Mouse (Mus musculus) frontal cortex, postnatal 10 days (tissue): Measurements from ENCODE around the gene Rad1.
"Not testable (repeated sequence)": the region's sequence is repeated elsewhere in the genome, so short reads cannot be mapped to it uniquely, and the experiment has no call there.

Experiments
- DNase-seq, 2 experiments: peaks; one replicate each; pipeline ENCODE4 v3.0.0; 2022; ENCODE audit warnings: low spot score in 2 of 2, mixed read lengths in 1 of 2

The Rad1 gene

DNA sequence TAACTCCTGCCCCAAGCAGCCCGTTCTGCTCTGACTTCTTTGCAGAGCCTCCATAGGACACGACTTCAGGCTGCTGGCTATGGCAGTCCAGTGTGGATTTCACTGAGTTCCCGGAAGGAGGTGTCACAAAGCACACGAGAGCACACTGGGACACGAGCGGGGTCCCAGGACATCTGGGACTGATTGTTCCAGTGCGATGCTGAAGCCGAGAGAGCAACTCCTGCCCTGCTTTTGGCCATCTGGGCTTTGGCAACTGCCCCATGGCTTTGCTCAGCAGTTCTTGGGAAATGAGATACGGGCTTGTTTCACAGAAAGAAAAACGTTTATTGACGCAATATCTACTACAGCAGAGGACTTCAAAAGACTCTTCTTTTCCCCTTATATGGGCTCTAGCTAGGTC lies 20.3 kb downstream of the Rad1 start:
- DNase-seq, result no peak

DNA sequence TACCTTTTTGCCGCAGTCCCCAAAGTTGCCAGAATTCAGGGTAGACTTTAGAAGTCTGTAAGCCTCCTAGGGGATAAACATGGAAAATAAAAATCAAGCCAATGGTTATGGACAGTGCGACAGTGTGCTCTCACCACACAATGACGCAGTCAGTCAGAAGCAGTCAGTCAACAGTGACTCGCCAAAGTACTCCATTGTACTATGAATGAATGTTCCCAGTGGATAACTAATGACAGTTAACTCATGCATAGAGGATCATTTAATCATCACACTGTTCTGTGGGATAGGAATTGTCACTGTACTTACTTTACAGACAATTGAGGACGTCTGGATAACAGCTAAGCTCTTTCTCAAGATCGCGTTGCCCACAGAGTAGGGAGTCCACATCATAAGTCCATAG lies 29.3 kb downstream of the Rad1 start:
- no peak for DNase-seq

DNA sequence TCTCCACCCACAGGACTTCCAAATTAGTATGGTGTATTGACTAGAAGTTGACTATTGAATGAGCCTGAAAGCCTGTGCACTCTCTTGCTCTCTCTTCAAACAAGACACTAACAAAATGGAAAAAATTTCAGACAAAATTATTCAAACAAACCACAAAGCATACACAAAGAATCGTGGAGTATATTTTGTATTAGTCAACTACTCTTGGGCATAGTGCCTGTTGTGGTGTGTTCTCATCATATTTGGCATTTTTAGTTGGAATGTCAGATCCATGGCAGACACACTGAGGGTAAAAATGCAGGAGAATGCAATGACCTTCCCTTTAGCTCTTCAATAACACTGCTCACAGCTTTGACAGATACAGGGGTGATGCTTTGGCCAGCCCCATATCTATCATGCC lies 40.1 kb downstream of the Rad1 start:
- no peak for DNase-seq

DNA sequence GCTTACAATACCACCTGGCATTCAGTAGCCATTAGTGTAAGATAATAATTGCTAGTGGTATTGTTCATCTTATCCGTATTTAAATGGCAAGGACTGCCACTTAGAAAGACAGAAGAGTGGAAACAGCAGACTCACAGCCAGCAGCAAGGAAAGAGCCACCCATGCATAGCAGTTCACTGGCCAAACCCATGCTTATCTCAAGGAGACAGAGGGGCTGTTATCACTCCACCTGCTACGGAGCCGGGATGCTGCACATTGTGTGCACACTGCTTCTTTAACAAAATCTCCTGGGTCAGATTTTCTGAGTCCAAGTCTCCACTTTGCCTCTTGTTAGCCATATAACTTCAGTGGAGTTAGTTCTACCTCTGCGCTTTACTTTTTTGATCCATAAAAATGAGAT lies 45.5 kb downstream of the Rad1 start:
- no peak for DNase-seq

DNA sequence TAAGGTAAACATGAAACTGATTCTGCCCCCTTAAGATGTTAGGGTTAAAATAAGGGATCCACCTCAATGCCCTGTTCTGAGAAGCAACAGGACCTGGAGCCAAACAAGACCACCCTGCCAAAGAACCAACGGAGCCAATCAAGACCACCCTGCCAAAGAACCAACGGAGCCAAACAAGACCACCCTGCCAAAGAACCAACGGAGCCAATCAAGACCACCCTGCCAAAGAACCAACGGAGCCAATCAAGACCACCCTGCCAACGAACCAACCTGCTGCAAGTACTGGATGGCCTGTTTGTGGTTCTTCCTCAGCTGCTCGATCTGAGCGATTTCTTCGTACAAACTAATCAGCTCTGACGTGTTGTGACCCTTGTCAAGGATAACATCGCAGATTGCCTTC lies 47.5 kb downstream of the Rad1 start:
- DNase-seq, result not testable (repeated sequence)

DNA sequence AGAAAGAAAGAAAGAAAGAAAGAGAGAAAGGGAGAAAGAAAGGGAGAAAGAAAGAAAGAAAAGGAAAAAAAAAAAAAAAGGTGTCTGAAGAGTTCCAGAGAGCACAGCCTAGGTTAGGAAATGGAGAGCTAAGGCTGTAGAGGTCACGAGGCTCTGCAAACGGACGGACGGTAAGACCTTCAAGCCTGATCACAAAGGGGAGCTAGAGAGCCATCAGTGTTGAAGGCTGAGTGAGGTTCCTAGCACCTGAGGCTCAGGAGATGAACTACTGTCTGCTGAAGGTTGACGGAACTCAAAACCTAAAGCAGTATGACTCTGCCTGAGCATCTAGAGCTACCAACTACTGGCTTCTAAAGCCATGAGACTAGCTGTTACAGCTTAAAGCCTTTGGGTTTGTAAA lies 48.8 kb downstream of the Rad1 start:
- no peak for DNase-seq

DNA sequence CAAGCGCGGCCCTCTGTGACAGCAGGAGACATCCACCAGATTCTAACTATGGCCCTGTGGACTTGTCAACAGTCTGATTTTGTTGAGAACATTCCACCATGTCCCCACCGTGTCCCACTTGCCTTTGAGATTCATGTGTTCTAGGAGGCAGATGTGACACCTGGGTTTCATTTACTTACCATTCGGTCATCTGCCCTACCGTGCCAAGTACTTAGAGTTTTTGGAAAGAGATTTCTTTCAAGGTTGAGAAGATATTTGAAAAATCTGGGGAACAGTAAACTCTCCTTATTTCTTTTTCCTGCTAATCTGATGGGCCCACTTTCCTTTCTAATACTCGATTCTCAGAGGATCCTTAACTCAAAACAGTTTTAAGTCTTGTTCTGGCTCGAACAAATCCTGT lies 50.2 kb downstream of the Rad1 start:
- DNase-seq, result no peak

DNA sequence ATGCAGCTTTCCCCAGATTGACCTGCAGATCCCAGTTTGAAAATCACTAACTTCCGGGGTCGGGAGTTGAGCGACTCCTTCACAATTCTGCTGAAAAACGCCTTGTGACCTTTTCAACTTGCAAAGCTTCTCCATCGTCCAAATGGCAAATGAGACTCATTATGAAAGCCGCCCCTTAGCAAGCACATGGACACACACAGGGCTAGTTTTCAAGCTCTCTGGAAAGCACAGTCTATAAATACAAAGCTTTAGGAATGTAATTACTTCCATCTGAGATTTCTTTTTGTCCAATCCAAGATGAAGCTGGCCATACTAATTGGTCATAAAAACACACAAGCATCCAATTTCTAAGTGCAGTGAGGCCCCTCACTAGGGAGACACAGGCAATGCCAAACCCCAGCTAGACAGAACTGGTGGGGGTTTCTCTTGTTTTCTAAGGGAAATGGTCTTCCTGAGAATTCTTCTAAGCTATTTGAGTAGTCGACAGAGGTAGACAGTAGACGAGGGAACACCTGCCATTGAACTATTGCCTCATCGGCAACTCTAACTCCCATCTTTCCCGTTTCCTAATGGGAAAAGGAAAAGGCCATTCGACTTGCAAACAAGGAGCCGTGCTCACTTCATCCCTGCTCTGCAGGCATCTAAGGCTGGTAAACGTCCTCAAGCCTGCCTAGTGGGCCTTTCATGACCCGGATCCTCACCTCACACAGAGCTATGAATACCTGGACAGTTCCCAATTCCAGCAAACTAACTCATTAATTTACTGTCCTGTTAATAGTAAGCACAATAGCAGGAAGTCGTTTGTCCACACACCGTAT lies 54.7 kb downstream of the Rad1 start:
- DNase-seq, result no peak
